Comparison of ENCODE assay signal across 14 mouse cellular contexts in the genomic region with DNA sequence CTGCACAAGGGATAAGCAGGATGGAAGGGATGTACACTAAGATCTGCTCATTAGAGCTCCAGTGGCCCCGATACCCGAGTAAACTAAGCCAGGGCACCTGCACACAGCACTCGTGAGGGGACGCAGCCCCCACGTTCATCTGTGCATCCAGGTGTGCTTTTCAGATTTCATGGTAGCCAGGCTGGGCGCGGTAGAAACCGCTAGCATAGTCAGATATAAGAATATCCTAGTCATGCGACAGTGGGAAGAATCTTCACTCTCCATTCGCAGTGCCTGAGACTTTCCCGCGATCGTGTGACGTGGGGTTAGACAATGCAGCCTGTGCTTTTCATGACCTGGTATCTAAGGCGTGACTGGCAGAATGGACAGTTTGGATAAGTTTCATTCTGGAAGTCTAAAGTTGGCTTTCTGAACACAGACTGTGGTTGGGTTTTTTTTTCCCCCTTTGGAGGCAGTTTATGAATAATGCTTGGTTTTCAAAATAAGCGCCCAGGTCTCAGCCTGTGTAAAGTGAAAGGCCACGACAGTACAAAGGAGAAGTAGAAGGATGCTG.
DNase-seq lines count a peak whose midpoint lies in the region; ATAC-seq and TF ChIP-seq lines count a peak whose summit lies in the region.
"Had no signal": no experiment of that assay in that cellular context is flagged by ENCODE, and none has a peak within 500 bp of the region (broad histone marks: within the 10 kb centered on the region; RNA-seq: fewer than 3 reads in every experiment).

No protein-coding gene starts in this region.

- DNase-seq in forebrain, embryonic 10.5 days (ENCODE audit: extremely low spot score, low spot score): no peak
- no peak for DNase-seq in forebrain, embryonic 11.5 days (ENCODE audit: low spot score)
- DNase-seq in forebrain, embryonic 14.5 days (ENCODE audit: low spot score): no peak
- no peak for DNase-seq in midbrain, postnatal 0 days (ENCODE audit: low spot score)
- DNase-seq in MN1 (ENCODE audit: low spot score): no peak
- DNase-seq in thymus, postnatal 36 days: no peak
- DNase-seq in left cerebral cortex, adult 11 months (ENCODE audit: low spot score): no peak
- DNase-seq: adrenal gland, postnatal 14 days; gastrocnemius, postnatal 36 days; lung, postnatal 36 days had no signal

- no peak for TF ChIP-seq CTCF in midbrain, postnatal 0 days (IDR thresholded peaks at IDR 0.05)

- no peak overlapping the region for H3K4me3 ChIP-seq in forebrain, embryonic 10.5 days
- no peak overlapping the region for H3K4me3 ChIP-seq in forebrain, embryonic 11.5 days (ENCODE audit: low read depth, low read length)
- H3K4me3 ChIP-seq in forebrain, embryonic 14.5 days (ENCODE audit: low read depth, low read length): no peak overlapping the region
- no peak overlapping the region for H3K4me3 ChIP-seq in hindbrain, embryonic 16.5 days (ENCODE audit: low read length)
- H3K4me3 ChIP-seq in midbrain, postnatal 0 days (ENCODE audit: low read depth, low read length): no peak overlapping the region
- H3K4me3 ChIP-seq: embryonic facial prominence, embryonic 13.5 days; heart, embryonic 15.5 days; limb, embryonic 12.5 days had no signal

- no peak overlapping the region for H3K9ac ChIP-seq in forebrain, embryonic 11.5 days (ENCODE audit: low read length)
- 0 out of 2 replicates have a peak overlapping the region, but pooled peaks have one; percentile 8 for H3K9ac ChIP-seq in forebrain, embryonic 14.5 days (ENCODE audit: low read length)
- 0 out of 2 replicates have a peak overlapping the region, but pooled peaks have one; percentile 11 for H3K9ac ChIP-seq in hindbrain, embryonic 16.5 days (ENCODE audit: low read depth, low read length)
- H3K9ac ChIP-seq in midbrain, postnatal 0 days (replicated peaks; ENCODE audit: low read length, poor library complexity, severe bottlenecking): no peak overlapping the region
- H3K9ac ChIP-seq: heart, embryonic 15.5 days; limb, embryonic 12.5 days had no signal

- H3K36me3 ChIP-seq in forebrain, embryonic 10.5 days (replicated peaks): no peaks in the 10 kb centered on the region
- no peaks in the 10 kb centered on the region for H3K36me3 ChIP-seq in forebrain, embryonic 11.5 days (ENCODE audit: control insufficient read depth, insufficient read depth, low read length)
- H3K36me3 ChIP-seq in forebrain, embryonic 14.5 days (ENCODE audit: control insufficient read depth, insufficient read depth, low read length): no peaks in the 10 kb centered on the region
- no peaks in the 10 kb centered on the region for H3K36me3 ChIP-seq in hindbrain, embryonic 16.5 days (ENCODE audit: control insufficient read depth, insufficient read depth, low read length)
- no peaks in the 10 kb centered on the region for H3K36me3 ChIP-seq in midbrain, postnatal 0 days (ENCODE audit: insufficient read depth, low read length)
- H3K36me3 ChIP-seq: embryonic facial prominence, embryonic 13.5 days; heart, embryonic 15.5 days; limb, embryonic 12.5 days had no signal

- 86% methylated on average over 17 of the region's 17 CpGs for WGBS in forebrain, embryonic 10.5 days
- WGBS in forebrain, embryonic 11.5 days: 82% methylated on average over 17 of the region's 17 CpGs
- 73% methylated on average over 17 of the region's 17 CpGs for WGBS in forebrain, embryonic 14.5 days
- 57% methylated on average over 17 of the region's 17 CpGs for WGBS in hindbrain, embryonic 16.5 days
- WGBS in midbrain, postnatal 0 days: 63% methylated on average over 17 of the region's 17 CpGs

- H3K27ac ChIP-seq in forebrain, embryonic 10.5 days: peak overlapping the region; percentile 66; the same call in 1 of the 2 replicates
- H3K27ac ChIP-seq in forebrain, embryonic 11.5 days (ENCODE audit: low read depth, low read length): no peak overlapping the region
- H3K27ac ChIP-seq in forebrain, embryonic 14.5 days (ENCODE audit: low read depth, low read length): peak overlapping the region; percentile 88; the same call in 1 of the 2 replicates
- peak overlapping the region; percentile 72 for H3K27ac ChIP-seq in hindbrain, embryonic 16.5 days (ENCODE audit: low read depth, low read length)
- 0 out of 2 replicates have a peak overlapping the region, but pooled peaks have one; percentile 79 for H3K27ac ChIP-seq in midbrain, postnatal 0 days (ENCODE audit: low read depth, low read length)
- H3K27ac ChIP-seq: heart, embryonic 15.5 days had no signal

- H3K4me2 ChIP-seq in forebrain, embryonic 11.5 days (ENCODE audit: low read depth, low read length, severe bottlenecking): no peak overlapping the region
- H3K4me2 ChIP-seq in forebrain, embryonic 14.5 days (ENCODE audit: low read length): no peak overlapping the region
- no peak overlapping the region for H3K4me2 ChIP-seq in hindbrain, embryonic 16.5 days (ENCODE audit: low read length)
- H3K4me2 ChIP-seq in midbrain, postnatal 0 days (ENCODE audit: low read depth, low read length, poor library complexity, severe bottlenecking): no peak overlapping the region
- H3K4me2 ChIP-seq: heart, embryonic 15.5 days had no signal

- no peaks in the 10 kb centered on the region; the same call in none of the 2 replicates for H3K27me3 ChIP-seq in forebrain, embryonic 10.5 days (ENCODE audit: poor library complexity, severe bottlenecking)
- H3K27me3 ChIP-seq in forebrain, embryonic 11.5 days (ENCODE audit: control insufficient read depth, insufficient read depth, low read length): no peaks in the 10 kb centered on the region
- no peaks in the 10 kb centered on the region for H3K27me3 ChIP-seq in forebrain, embryonic 14.5 days (replicated peaks; ENCODE audit: control insufficient read depth, insufficient read depth, low read length)
- no peaks in the 10 kb centered on the region for H3K27me3 ChIP-seq in hindbrain, embryonic 16.5 days (replicated peaks; ENCODE audit: control insufficient read depth, insufficient read depth, low read length)
- no peaks in the 10 kb centered on the region for H3K27me3 ChIP-seq in midbrain, postnatal 0 days (ENCODE audit: insufficient read depth, low read length)
- H3K27me3 ChIP-seq: embryonic facial prominence, embryonic 13.5 days; heart, embryonic 15.5 days; limb, embryonic 12.5 days had no signal

- no peaks in the 10 kb centered on the region for H3K9me3 ChIP-seq in forebrain, embryonic 10.5 days
- no peaks in the 10 kb centered on the region for H3K9me3 ChIP-seq in forebrain, embryonic 11.5 days (ENCODE audit: control insufficient read depth, low read length)
- no peaks in the 10 kb centered on the region for H3K9me3 ChIP-seq in forebrain, embryonic 14.5 days (replicated peaks; ENCODE audit: control insufficient read depth, low read length)
- H3K9me3 ChIP-seq in hindbrain, embryonic 16.5 days (ENCODE audit: control insufficient read depth, low read length): no peaks in the 10 kb centered on the region
- no peaks in the 10 kb centered on the region for H3K9me3 ChIP-seq in midbrain, postnatal 0 days (ENCODE audit: low read length)
- H3K9me3 ChIP-seq: embryonic facial prominence, embryonic 13.5 days; heart, embryonic 15.5 days; limb, embryonic 12.5 days had no signal

- ATAC-seq in forebrain, embryonic 11.5 days (replicated peaks; ENCODE audit: low FRiP score): no peak
- ATAC-seq in forebrain, embryonic 14.5 days: no peak
- no peak for ATAC-seq in hindbrain, embryonic 16.5 days
- ATAC-seq in midbrain, postnatal 0 days (ENCODE audit: low FRiP score): no peak

- peaks cover 69% of the 10 kb centered on the region for H3K4me1 ChIP-seq in forebrain, embryonic 10.5 days
- peaks cover 15% of the 10 kb centered on the region for H3K4me1 ChIP-seq in forebrain, embryonic 11.5 days (replicated peaks; ENCODE audit: control insufficient read depth, insufficient read depth, low read length)
- H3K4me1 ChIP-seq in forebrain, embryonic 14.5 days (ENCODE audit: control insufficient read depth, insufficient read depth, low read length): peaks cover 53% of the 10 kb centered on the region
- peaks cover 48% of the 10 kb centered on the region for H3K4me1 ChIP-seq in hindbrain, embryonic 16.5 days (ENCODE audit: control insufficient read depth, insufficient read depth, low read depth, low read length)
- H3K4me1 ChIP-seq in midbrain, postnatal 0 days (ENCODE audit: insufficient read depth, low read length): peaks cover 21% of the 10 kb centered on the region

Comparison
In these comparisons a context has a peak if more than half of its experiments do, and no peak if none do; other contexts are left out.
1. H3K9ac ChIP-seq: peak in forebrain, embryonic 14.5 days (single experiment) and hindbrain, embryonic 16.5 days (single experiment); none in forebrain, embryonic 11.5 days (single experiment) and midbrain, postnatal 0 days (single experiment).